Mouse (Mus musculus) CD4-positive helper T cell, adult 2 months (primary cell): ENCODE results near the gene Serpind1.

Source experiments
- DNase-seq: peaks from one replicate; pipeline ENCODE4 v3.0.0-alpha.2; 2012; ENCODE audit warnings: low read depth, missing footprints, low spot score

Gene Serpind1

DNA sequence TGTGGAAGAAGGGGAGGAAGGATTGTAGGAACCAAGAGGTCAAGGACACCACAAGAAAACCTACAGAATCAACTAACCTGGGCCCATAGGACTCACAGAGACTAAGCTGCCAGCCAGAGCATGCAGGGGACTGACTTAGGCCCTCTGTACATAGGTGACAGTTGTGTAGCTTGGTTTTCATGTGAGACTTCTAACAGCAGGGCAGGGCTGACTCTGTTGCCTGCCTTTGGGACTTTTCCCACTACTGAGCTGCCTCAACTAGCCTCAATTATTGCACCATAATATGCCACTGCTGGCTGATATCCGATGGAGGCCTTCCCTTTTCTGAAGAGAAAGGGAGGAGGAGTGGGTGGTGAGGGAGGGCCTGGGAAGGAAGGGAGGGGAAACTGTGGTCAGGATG lies 15.6 kb downstream of the Serpind1 start:
- DNase-seq: no peak

DNA sequence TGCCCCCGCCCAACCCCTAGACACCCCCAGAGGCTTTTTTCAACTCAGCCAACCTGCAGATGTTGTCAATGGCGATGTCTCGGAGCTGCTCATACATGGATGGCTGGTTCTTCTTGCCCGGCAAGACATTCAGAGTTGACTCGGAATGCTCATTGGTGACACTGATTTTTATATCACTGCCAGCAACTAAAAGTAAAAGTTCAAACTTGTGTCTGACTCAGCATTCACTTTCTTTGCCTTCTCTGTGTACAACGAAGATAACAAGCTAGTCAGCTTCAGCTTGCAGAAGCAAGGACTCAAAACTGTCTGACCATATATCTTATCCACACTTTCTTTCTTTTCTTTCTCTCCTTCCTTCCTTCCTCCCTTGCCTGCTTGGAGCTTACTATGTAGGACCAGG lies 24.9 kb downstream of the Serpind1 start:
- no peak for DNase-seq

DNA sequence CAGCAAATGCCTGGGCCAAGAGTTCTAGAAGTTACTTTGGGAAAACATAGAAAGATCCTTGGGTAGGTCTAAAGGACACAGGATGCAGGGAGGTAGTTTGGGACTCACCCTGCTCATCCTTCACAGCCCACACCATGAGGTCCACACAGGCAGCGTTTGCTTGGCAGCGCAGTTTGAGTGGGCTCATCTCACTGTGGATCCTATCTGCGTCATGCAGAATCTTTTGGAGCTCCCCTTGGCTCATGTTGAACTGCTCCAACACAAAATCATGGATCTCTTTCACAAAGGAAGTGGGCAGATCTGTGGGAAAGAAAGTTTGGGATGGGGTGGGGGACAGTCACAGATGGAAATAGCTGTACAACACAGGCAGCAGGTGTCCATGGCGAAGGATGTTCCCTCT lies 27.6 kb downstream of the Serpind1 start:
- no peak for DNase-seq

DNA sequence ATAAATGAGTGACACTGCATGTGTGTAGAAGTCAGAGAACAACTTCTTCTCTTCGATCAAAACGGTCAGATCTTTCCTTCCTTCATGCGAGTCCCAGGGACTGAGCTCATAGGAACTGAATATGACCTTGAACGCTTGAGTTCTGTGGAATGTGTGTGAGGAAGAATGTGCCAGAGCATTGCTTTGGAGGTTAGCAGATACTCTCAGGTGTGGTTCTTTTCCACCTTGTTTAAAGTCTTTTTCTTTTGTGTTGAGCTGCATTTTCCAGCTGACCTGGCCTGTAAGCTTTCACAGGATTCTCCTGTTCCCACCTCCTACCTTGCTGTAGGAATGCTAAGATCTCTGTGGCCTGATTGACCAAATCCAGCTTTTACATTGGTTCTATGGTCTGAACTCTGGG lies 51.1 kb downstream of the Serpind1 start:
- DNase-seq: no peak

DNA sequence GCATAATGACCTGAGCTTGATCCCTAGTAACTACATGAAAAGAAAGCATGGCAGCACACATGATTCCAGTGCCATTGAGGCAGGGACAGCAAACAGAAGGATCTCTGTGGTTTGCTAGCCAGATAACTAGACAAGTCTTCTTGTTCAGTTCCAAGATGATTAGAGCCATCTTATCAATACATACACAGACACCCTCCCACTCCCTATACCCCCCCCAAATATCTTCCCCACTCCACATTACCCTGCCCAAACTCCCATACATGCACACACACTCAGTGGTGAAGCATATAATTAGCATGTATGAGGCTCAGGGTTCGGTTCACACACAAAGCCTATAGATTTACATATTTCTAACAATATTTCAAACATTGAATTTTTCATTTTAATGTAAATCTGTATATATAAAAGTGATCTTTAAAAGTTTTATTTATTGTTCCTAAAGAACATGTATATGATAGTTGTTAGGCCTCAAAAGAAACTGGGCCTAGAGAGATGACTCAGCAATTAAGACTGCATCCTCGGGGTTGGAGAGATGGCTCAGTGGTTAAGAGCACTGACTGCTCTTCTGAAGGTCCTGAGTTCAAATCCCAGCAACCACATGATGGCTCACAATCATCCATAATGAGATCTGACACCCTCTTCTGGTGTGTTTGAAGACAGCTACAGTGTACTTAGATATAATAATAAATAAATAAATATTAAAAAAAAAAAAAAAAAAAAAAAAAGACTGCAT lies 52.6 kb downstream of the Serpind1 start:
- no peak for DNase-seq

DNA sequence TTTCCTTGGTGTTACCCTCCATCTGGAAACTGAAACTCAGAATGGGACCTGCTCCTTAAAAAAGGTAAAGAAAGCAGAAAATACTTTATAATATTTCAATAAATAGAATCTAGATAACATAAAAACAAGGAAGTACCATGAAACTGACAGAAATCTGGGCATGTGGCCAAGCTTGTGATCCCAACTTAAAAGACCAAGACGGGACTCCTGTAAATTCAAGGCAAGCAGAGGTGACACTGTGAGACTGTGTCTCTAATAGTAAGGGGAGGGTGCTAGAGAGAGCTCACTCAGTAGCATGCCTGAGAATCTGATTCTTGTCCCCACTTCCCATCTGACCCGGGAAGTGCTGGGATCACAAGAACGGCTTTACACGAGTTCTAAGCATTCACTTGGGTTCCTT lies 61.6 kb downstream of the Serpind1 start:
- DNase-seq: no peak
